Mouse (Mus musculus): ENCODE data around the gene Smim10l1.

Smim10l1 gene

GRCm38 (mm10) chr6:133104609-133104921 is at the start of gene Smim10l1:
Gene Smim10l1 (plus strand): TSS chr6:133104909.
- no peak for DNase-seq (ENCODE audit: low spot score in 2 of 2)

DNA sequence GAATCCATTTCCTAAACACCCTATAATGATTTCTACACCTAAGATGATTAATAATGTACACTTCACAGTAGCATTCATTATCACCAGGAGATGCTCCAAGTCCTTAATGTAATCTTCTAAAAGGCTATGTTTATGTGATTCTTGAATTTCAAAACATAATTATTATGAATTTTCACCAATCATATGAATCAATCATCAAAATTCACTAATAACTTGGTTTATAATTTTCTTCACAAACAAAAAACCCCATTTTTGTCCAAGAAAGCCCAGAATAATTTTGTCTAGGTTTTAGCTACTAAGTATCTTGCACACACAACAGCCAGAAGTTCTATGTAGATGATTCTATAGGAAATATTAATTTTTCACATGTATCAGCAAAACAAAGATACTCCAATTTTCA is 49.0 kb upstream of the Smim10l1 start, which contains the start of gene Tas2r140:
TSS of gene Tas2r140 (minus strand) at position 101 of the 400 bp plus-strand sequence.
- no peak for DNase-seq (ENCODE audit: low spot score in 2 of 2)

DNA sequence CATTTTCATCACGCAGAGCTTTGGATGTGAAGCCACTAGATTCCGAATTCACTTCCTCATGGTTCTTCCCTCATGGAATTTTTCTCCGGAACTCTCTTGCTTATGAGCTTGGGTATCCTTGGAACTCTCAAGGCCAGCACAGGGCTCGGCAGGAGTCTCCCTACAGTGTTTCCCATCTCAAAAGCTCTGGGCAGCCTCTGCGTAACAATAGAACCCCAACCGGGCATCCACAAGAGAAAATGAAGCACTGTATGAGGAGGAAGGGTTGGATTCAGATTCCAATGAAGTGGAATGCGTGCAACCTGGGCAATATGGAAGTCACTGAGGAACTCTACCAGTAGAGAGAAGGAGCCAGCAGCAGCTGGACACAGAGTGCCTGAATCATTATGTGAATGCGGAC is 12.5 kb upstream of the Smim10l1 start:
- DNase-seq (ENCODE audit: low spot score in 2 of 2): no peak

GRCm38 (mm10) chr6:133102430-133102829 is 2.3 kb upstream of the Smim10l1 start:
- DNase-seq (ENCODE audit: low spot score in 2 of 2): no peak

- DNase-seq (ENCODE audit: low spot score in 2 of 2): peak; percentile 79 to 80
Observed at GRCm38 (mm10) chr6:133104922-133105859, 482 bp downstream of the Smim10l1 start.
